Mouse (Mus musculus): ENCODE measurements around the gene Tacc2. TPM values are rescaled to one million over a fixed set of nuclear protein-coding genes. Genes with fewer than 3 reads are reported as not detected.

Gene Tacc2
- total and polyA plus RNA-seq, 3 experiments, result 3.5 to 21.5 TPM; not detected in 1

DNA sequence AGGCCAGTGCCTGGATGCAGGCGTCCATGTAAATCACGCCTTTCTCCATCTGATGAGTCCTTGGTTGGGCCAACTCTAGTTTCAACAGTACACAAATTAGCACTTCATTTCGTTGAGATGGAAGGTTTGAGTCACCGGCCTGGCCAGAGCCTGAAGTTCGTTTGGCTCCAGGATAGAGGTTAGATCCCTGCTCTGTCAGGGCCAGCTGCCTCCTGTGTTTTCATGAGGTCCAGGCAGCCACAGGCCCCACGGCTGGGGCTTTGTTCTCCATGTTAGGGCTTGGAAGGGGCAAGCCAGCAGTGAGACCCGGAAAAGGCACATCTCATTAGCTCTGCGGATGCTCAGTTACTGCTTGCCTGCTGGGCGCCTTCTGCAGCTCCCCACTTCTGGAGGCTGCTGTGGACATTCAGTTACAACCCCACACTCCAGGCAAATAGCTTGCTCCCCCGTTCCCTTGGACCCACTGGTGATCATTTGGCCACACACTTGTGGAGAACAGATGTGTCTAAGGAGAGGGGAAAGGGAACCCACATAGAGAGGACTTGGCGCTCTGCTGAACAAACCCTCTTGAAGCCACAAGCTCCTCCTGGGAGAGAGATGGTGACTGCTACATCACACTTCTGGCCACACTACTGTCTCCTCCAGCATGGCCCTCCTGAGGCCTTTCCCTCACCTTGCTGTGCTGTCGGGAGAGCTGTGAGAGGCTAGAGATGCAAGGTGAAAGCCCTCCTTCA lies 100.5 kb downstream of the Tacc2 start:
- H3K36me3 ChIP-seq (ENCODE audit: control insufficient read depth in 1 of 2, insufficient read depth in 2 of 2, low read length in 2 of 2), result peaks cover 0 to 9% of the 10 kb centered on the region in 2 experiments; a peak in 3 of 4 replicates
- TF ChIP-seq TBP (IDR thresholded peaks at IDR 0.05; ENCODE audit: low read depth, low read length) (no peak), CHD1 (IDR thresholded peaks at IDR 0.05; ENCODE audit: low read depth, low read length) (no peak), ELF1 (IDR thresholded peaks at IDR 0.05; ENCODE audit: low read depth, low read length) (no peak)

DNA sequence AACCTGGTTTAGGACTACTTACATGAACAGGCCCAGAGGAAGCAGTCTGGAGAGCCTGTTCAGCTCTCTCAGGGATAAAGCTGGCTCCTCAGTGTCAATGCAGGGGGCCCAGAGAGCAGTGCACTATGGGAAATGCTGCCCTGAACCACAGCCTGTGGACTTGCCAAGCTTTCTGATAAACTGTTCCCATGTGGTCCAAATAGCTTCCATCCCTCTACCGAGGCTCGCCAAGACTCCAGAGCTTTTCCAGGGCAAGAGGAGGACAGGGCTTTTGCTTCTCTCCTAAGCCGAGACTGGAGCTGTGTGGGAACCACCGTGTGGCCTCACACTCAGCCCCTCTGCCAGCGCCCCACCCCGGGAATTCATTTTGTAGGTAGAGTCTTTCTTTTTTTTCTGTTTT lies 101.2 kb downstream of the Tacc2 start:
- Histone ChIP-seq H3K9me3 (replicated peaks; ENCODE audit: insufficient read depth, low read length) (no peaks in the 10 kb centered on the region), H3K36me3 (ENCODE audit: control insufficient read depth in 1 of 2, insufficient read depth in 2 of 2, low read length in 2 of 2) (peaks cover 0 to 2% of the 10 kb centered on the region in 2 experiments; a peak in 3 of 4 replicates), H3K27ac (ENCODE audit: control insufficient read depth, low read depth, low read length) (no peak overlapping the region), H3K4me1 (ENCODE audit: control insufficient read depth in 1 of 2, insufficient read depth in 2 of 2, low read length in 2 of 2) (peaks cover 2% of the 10 kb centered on the region in 2 experiments; a peak in 3 of 4 replicates), H3K4me3 (ENCODE audit: control insufficient read depth in 1 of 2, insufficient read depth in 1 of 2, low read depth in 2 of 2, low read length in 2 of 2) (no peak overlapping the region), H3K9ac (ENCODE audit: control insufficient read depth, low read depth, low read length, poor library complexity, severe bottlenecking) (no peak overlapping the region), H3K79me2 (ENCODE audit: control insufficient read depth, insufficient read depth, low read length, poor library complexity) (no peaks in the 10 kb centered on the region), H3K27me3 (ENCODE audit: control insufficient read depth in 1 of 2, insufficient read depth in 2 of 2, low read length in 2 of 2) (no peaks in the 10 kb centered on the region)
- no peak for DNase-seq (ENCODE audit: low read depth, low spot score)
- TF ChIP-seq CHD2 (IDR thresholded peaks at IDR 0.05; ENCODE audit: low read length) (no peak), NRF1 (IDR thresholded peaks at IDR 0.05; ENCODE audit: insufficient read depth, low read depth, low read length, poor library complexity, severe bottlenecking) (no peak), ZMIZ1 (IDR thresholded peaks at IDR 0.05; ENCODE audit: low read depth, low read length) (no peak), CHD1 (IDR thresholded peaks at IDR 0.05; ENCODE audit: low read depth, low read length) (no peak), NELFE (IDR thresholded peaks at IDR 0.05; ENCODE audit: low read depth, low read length) (no peak), TAL1 (IDR thresholded peaks at IDR 0.05; ENCODE audit: low read length) (no peak), ELF1 (IDR thresholded peaks at IDR 0.05; ENCODE audit: low read depth, low read length) (no peak), POLR2AphosphoS2 (IDR thresholded peaks at IDR 0.05; ENCODE audit: low read length) (no peak), EP300 (IDR thresholded peaks at IDR 0.05; ENCODE audit: low read depth in 1 of 2, low read length in 2 of 2) (no peak), GATA1 (IDR thresholded peaks at IDR 0.05; ENCODE audit: low read depth, low read length) (no peak), RAD21 (IDR thresholded peaks at IDR 0.05; ENCODE audit: low read depth, low read length) (no peak), MEF2A (IDR thresholded peaks at IDR 0.05; ENCODE audit: extremely low read depth, insufficient replicate concordance, low read depth, low read length, poor library complexity, severe bottlenecking) (no peak), MYB (IDR thresholded peaks at IDR 0.05; ENCODE audit: low read depth, low read length) (no peak)

More for the DNA sequence above, 100.5 kb downstream of the Tacc2 start:
- Histone ChIP-seq H3K79me2 (ENCODE audit: control insufficient read depth, insufficient read depth, low read length, poor library complexity) (no peaks in the 10 kb centered on the region), H3K9ac (ENCODE audit: control insufficient read depth, low read depth, low read length, poor library complexity, severe bottlenecking) (no peak overlapping the region), H3K27me3 (ENCODE audit: control insufficient read depth in 1 of 2, insufficient read depth in 2 of 2, low read length in 2 of 2) (no peaks in the 10 kb centered on the region), H3K4me1 (ENCODE audit: control insufficient read depth in 1 of 2, insufficient read depth in 2 of 2, low read length in 2 of 2) (peaks cover 7 to 9% of the 10 kb centered on the region in 2 experiments; a peak in 3 of 4 replicates), H3K4me3 (ENCODE audit: control insufficient read depth in 1 of 2, insufficient read depth in 1 of 2, low read depth in 2 of 2, low read length in 2 of 2) (no peak overlapping the region), H3K9me3 (replicated peaks; ENCODE audit: insufficient read depth, low read length) (no peaks in the 10 kb centered on the region), H3K27ac (ENCODE audit: control insufficient read depth, low read depth, low read length) (no peak overlapping the region)
- no peak for DNase-seq (ENCODE audit: low read depth, low spot score)
